Mouse (Mus musculus) lung, adult 2 months (tissue): ENCODE measurements at regions not wholly inside any gene's neighbourhood (a gene's known extent, or its start where the extent isn't known, plus 50 kb on each side); places are given as distances from the start of the nearest gene placed in this dataset.

ENCODE experiments used
- CTCF ChIP-seq: fragments of 200-500 bp; IDR thresholded peaks from 2 replicates; pipeline ENCODE4 v1.5.1; 2011; ENCODE audit warnings: mild to moderate bottlenecking, low read length, control low read depth; ENCODE audit not compliant: insufficient read depth
- POLR2A ChIP-seq: fragments of 200-500 bp; IDR thresholded peaks from 2 replicates; pipeline ENCODE4 v1.6.1; 2011; ENCODE audit warnings: low read depth, mild to moderate bottlenecking, control low read depth, low read length, borderline replicate concordance; ENCODE audit errors: extremely low read depth

GRCm38 (mm10) chr13:32428482-32428881, 89.9 kb upstream of the Gmds start:
- TF ChIP-seq CTCF (no peak), POLR2A (no peak)
